Mouse (Mus musculus): ENCODE results near the gene Aldh3b3.

The Aldh3b3 gene

GRCm38 (mm10) chr19:4001752-4002151 lies 43.3 kb downstream of the Aldh3b3 start:
- no peak for DNase-seq (ENCODE audit: low spot score in 2 of 2)

DNA sequence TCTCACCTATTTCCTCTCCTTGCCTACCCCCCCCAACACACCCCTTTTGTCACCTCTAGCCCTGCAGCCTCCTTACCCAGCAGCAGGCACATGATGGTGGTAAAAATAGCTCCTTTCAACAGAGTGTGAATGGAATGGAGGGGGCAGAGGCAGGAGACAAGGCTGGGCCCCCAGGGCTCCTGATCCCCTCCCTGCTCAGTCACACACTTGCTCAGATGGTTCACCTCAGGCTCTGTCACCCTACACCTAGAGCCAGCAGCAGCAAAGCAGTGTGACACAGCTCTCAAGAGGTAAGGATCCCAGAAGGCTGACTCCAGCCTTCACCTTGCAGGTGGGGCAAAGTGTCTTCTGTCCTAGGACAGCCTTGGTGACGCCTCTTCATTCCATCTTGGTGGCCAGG lies 44.7 kb downstream of the Aldh3b3 start, which contains the start of gene Doc2g:
TSS of gene Doc2g (plus strand) at position 202 of the 400 bp plus-strand sequence.
- DNase-seq (ENCODE audit: low spot score in 2 of 2), result no peak

DNA sequence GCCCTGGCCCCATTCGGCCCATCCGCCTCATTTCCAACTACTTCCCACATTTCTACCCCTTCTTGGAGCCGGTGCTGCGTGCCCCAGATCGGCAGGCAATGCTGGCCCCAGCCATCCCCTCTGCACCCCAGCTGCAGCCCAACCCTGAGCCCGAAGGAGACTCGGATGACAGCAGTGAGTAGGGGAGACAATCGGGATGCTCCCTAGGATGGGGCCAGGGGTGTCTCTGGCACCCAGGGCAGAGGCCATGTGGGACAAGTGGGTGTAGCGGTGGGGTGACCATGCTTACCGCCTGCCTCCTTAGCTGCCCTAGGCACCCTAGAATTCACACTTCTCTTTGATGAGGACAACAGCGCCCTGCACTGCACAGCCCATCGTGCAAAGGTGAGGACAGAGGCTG lies 45.2 kb downstream of the Aldh3b3 start:
- DNase-seq (ENCODE audit: low spot score in 2 of 2), result no peak

- no peak for DNase-seq (ENCODE audit: low spot score in 2 of 2)
Observed at GRCm38 (mm10) chr19:4004331-4004730, 45.9 kb downstream of the Aldh3b3 start.

- no peak for DNase-seq (ENCODE audit: low spot score in 2 of 2)
Observed at GRCm38 (mm10) chr19:4005091-4005490, 46.6 kb downstream of the Aldh3b3 start.

GRCm38 (mm10) chr19:4005971-4006370 lies 47.5 kb downstream of the Aldh3b3 start:
- no peak for DNase-seq (ENCODE audit: low spot score in 2 of 2)

DNA sequence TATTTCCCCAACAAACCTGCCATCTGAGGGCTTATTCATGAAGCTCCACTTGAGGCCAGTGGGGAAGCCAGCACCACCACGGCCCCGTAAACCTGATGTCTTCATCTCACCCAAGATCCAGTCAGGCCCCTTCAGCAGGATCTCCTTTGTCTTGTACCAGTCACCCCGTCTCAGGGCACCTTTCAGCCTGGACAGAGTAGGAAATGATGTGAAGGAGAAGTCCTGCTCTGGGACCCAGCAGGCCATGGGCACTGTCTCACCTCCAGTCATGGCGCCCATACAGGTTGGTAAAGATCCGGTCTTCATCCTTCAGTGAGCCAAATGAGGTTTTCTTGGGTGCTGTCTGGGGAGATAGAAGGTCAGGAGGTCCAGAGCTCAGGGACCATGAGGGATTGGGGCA lies 52.6 kb downstream of the Aldh3b3 start:
- no peak for DNase-seq (ENCODE audit: low spot score in 2 of 2)

DNA sequence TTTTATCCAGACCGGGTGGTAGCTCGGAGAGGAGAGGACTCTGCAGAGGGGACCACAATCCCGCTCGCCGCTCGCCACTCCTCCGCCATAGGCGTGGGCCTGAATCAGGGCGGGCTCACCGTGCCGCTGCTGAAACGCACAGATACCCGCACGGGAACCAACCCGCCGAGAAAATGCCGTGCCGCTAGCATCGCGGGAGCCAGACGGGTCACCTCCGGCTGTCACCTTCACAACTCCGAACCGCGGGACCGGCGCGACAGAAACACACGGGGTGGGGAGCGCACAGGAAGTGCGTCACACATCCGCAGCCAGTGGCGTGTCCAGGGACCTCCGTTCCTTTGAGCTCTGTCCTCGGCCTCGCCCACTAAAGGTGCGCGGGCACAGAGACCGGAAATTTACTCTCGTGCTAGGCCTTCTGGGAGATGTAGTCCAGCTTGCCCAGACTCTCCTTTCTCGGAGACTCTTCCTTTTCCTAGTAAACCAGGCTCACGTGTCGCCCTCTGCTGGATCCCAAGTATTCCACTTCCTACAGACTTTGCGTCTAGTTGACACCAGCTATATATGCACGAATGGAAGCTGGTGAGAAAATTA lies 54.1 kb downstream of the Aldh3b3 start, which contains the start of gene Ndufv1:
TSS of gene Ndufv1 (minus strand) at position 375 of the 591 bp plus-strand sequence.
- peak; percentile 88 to 95 for DNase-seq (ENCODE audit: low spot score in 2 of 2)

DNA sequence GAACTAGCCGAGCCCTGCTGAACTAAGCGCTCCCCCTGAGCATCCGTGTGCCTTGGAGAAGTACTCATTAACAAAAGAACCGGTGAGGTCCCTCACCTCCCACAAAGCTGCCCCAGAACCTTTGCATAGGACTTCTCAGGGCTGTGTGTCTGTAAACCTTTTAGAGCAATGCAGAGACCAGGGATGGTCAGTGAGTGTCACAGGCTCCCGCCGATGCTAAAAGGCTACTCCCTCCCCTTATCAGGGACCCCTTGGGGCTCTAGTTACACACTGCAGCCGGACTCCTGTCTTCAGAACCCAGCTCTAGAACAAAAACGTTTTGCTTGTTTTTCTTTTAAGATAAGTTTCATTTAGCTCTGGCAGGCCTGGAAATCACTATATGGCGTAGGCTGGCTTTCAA lies 54.6 kb downstream of the Aldh3b3 start:
- no peak for DNase-seq (ENCODE audit: low spot score in 2 of 2)

DNA sequence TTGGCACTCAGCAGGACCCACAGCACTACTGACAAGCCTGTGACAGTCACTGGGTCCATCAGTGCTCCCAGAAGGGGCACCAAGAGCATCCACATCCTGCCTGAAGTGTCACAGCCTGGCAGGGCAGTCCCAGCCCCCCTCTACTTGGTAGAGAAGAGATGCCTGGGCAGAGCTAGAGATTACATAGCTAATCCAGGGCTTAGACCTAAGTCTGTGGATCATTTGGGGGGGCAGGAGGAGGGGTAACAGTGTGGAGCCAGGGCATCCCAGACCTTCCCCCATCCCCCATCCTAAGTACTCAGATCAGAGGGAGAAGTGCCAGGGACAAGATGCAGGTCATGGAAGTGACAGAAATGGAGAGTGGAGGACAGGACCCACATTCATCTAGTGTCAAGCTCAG lies 56.4 kb downstream of the Aldh3b3 start:
- DNase-seq (ENCODE audit: low spot score in 2 of 2), result no peak

DNA sequence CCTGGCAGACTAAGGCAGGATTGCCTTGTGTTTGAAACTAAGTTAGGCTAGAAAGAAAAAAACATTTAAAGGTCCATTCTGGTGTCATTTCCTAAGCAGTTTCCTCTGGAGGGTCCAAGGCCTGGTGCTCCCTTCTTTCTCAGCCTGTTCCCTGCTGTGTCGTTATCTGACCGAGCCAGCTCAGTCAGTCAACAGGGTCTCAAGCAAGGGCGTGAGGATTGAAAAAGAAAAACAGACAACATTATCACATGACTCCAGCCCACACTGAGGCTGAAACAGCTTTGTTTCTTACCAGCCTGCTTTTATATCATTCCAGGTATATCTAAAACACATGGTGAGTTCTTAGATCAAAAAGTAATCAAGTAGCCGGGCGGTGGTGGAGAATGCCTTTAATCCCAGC lies 57.2 kb downstream of the Aldh3b3 start:
- no peak for DNase-seq (ENCODE audit: low spot score in 2 of 2)

DNA sequence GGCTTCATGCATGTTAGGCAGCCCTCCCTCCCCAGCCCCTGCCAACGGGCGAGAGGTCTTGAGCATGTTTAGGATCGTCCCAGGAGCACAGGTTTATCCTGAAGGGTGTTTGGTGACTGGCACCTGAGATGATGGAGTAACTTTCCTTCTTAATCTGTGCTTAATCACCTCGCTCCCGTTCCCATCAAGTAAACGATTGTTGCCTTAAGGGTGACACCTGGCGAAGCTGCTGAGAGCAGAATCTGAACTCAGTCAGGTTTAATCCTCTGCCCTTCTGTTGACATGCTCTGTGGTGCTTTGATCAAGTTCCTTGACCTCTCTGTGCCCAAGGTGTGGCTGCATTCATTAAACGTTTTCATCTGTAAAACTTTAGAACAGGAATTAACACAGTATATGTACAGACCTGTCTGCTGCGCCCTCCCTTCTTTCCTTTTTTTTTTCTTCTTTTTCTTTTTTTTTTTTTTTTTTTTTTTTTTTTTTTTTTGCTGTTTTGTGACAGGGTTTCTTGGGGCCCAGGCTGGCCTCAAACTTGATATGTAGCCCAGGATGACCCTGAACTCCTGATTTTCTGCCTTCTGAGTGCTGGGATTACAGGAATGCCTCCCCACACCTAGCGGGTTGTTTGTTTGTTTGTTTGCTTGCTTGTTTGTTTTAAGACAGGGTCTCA lies 59.6 kb downstream of the Aldh3b3 start:
- no peak for DNase-seq (ENCODE audit: low spot score in 2 of 2)

DNA sequence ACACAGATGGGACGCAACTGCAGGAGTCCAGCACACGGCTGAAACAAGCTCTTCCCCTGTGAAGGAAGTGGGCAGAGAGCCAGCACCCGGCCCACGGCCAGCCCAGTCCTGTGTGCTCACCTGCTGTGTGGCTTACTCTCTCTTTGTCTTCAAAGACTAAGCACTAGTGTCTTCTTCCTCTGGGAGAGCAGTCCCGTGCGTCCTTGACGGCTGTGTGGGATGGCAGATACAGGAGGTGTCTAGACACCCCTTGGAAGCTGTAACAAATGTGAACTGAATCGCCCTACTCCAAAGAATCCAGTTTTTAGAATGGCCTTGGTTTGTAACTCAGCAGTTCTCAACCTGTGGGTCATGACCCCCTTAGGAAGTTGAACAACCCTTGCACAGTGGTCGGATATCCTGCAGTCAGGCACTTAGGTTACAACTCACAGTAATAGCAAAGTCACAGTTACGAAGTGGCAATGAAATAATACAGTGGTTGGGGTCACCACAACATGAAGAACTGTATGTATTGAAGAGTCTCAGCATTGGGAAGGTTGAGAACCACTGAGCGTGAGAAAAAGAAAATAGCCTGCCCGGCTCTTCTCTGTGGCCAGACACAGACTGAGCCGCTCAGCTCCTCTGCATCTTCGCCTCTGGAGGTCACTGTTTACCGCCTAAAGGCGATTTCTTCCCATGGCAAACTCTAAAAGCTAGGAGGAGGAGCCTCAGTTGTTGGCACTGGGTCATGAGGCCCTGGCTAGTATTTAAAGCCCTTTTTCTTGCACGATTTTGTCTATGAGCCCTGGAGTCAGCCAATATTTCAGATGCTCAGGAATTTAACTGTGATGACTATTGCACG lies 60.5 kb downstream of the Aldh3b3 start:
- DNase-seq (ENCODE audit: low spot score in 2 of 2), result peak; percentile 45 to 79
